Mouse (Mus musculus) neural tube, embryonic 15.5 days (tissue): ENCODE data around the gene Ces5a. TPM values are rescaled to one million over a fixed set of nuclear protein-coding genes. Genes with fewer than 3 reads are reported as not detected.
"Not testable (repeated sequence)": the region's sequence is repeated elsewhere in the genome, so short reads cannot be mapped to it uniquely, and the experiment has no call there.

Experiments
- ATAC-seq: fragments of 200-750 bp; cut with Nextera tagmentation; 2 replicates; pipeline ENCODE4 v1.8.0; 2017; ENCODE audit warnings: mild to moderate bottlenecking, moderate TSS enrichment, moderate library complexity; ENCODE audit not compliant: low FRiP score
- H3K27ac ChIP-seq: fragments of 300-500 bp; sonication (generic); replicated peaks from 2 replicates; pipeline ENCODE4 v1.5.1; 2015; ENCODE audit warnings: mild to moderate bottlenecking, inconsistent platforms
- H3K27me3 ChIP-seq: fragments of 300-500 bp; sonication (generic); replicated peaks from 2 replicates; pipeline ENCODE4 v1.6.1; 2015; ENCODE audit warnings: inconsistent platforms
- H3K36me3 ChIP-seq: fragments of 300-500 bp; sonication (generic); 2 replicates; pipeline ENCODE4 v1.6.1; 2015; ENCODE audit warnings: inconsistent platforms
- H3K4me1 ChIP-seq: fragments of 300-500 bp; sonication (generic); 2 replicates; pipeline ENCODE4 v1.6.1; 2015; ENCODE audit warnings: inconsistent platforms
- H3K4me2 ChIP-seq: fragments of 300-500 bp; sonication (generic); 2 replicates; pipeline ENCODE4 v1.6.1; 2015; ENCODE audit warnings: inconsistent platforms, mild to moderate bottlenecking, moderate library complexity
- H3K4me3 ChIP-seq: fragments of 300-500 bp; sonication (generic); replicated peaks from 2 replicates; pipeline ENCODE4 v1.5.1; 2015; ENCODE audit warnings: mild to moderate bottlenecking, inconsistent platforms
- H3K9ac ChIP-seq: fragments of 300-500 bp; sonication (generic); replicated peaks from 2 replicates; pipeline ENCODE4 v1.6.1; 2015; ENCODE audit warnings: mild to moderate bottlenecking, inconsistent platforms
- H3K9me3 ChIP-seq: fragments of 300-500 bp; sonication (generic); replicated peaks from 2 replicates; pipeline ENCODE4 v1.6.1; 2016; ENCODE audit warnings: inconsistent platforms
- WGBS: fragments of 180-500 bp; shearing (Covaris S2); methylation state at CpG from one replicate; pipeline ENCODE4 v1.1.7; 2015; ENCODE audit warnings: mixed read lengths; 5-methylcytosine and 5-hydroxymethylcytosine counted together
- polyA plus RNA-seq: library from polyadenylated mRNA; unstranded; fragments of >200 nt; fragmentation: Nextera tagmentation; extraction: Ambion mirVana; gene quantifications from 2 replicates; pipeline ENCODE4 v1.2.1, GENCODE M21; 2015

The Ces5a gene
- polyA plus RNA-seq, 1 experiment from 2014 or later: 0.54 TPM

GRCm38 (mm10) chr8:93561271-93561670, 25.6 kb upstream of the Ces5a start:
- no peaks in the 10 kb centered on the region for H3K27me3 ChIP-seq
- no peak overlapping the region for H3K27ac ChIP-seq
- H3K9me3 ChIP-seq: no peaks in the 10 kb centered on the region
- no peak overlapping the region for H3K4me3 ChIP-seq
- H3K4me1 ChIP-seq: no peaks in the 10 kb centered on the region
- 84% methylated on average over 3 of the region's 3 CpGs for WGBS
- ATAC-seq: no peak
- no peak overlapping the region for H3K9ac ChIP-seq
- no peaks in the 10 kb centered on the region for H3K36me3 ChIP-seq
- no peak overlapping the region for H3K4me2 ChIP-seq

- Histone ChIP-seq H3K27me3 (no peaks in the 10 kb centered on the region), H3K9me3 (no peaks in the 10 kb centered on the region; the same call in 1 of the 2 replicates), H3K4me2 (no peak overlapping the region), H3K4me3 (no peak overlapping the region), H3K27ac (no peak overlapping the region), H3K4me1 (no peaks in the 10 kb centered on the region), H3K9ac (no peak overlapping the region), H3K36me3 (no peaks in the 10 kb centered on the region)
- WGBS: 77% methylated on average over 2 of the region's 2 CpGs
- no peak for ATAC-seq
These were observed 24.1 kb upstream of the Ces5a start for GRCm38 (mm10) chr8:93559696-93560095.

GRCm38 (mm10) chr8:93502634-93503033, 33.0 kb downstream of the Ces5a start:
- Histone ChIP-seq H3K36me3 (no peaks in the 10 kb centered on the region), H3K4me2 (no peak overlapping the region), H3K27me3 (no peaks in the 10 kb centered on the region), H3K27ac (no peak overlapping the region), H3K4me1 (peaks cover 10% of the 10 kb centered on the region; the same call in 1 of the 2 replicates), H3K9ac (no peak overlapping the region), H3K9me3 (no peaks in the 10 kb centered on the region), H3K4me3 (no peak overlapping the region)
- 85% methylated on average over 3 of the region's 3 CpGs for whole genome bisulfite sequencing
- no peak for ATAC-seq

GRCm38 (mm10) chr8:93499437-93499836, 36.2 kb downstream of the Ces5a start:
- H3K4me3 ChIP-seq: no peak overlapping the region
- H3K27me3 ChIP-seq: no peaks in the 10 kb centered on the region
- no peak overlapping the region for H3K9ac ChIP-seq
- no peak overlapping the region for H3K27ac ChIP-seq
- peaks cover 10% of the 10 kb centered on the region; the same call in 1 of the 2 replicates for H3K4me1 ChIP-seq
- H3K36me3 ChIP-seq: no peaks in the 10 kb centered on the region
- no peak overlapping the region; the same call in none of the 2 replicates for H3K4me2 ChIP-seq
- 49% methylated on average over 9 of the region's 9 CpGs for WGBS
- ATAC-seq: no peak
- no peaks in the 10 kb centered on the region for H3K9me3 ChIP-seq

- H3K4me1 ChIP-seq: peaks cover 10% of the 10 kb centered on the region; the same call in 1 of the 2 replicates
These were observed 40.3 kb downstream of the Ces5a start for GRCm38 (mm10) chr8:93495330-93495729.

GRCm38 (mm10) chr8:93488743-93489142, 46.9 kb downstream of the Ces5a start:
- Histone ChIP-seq H3K9ac (no peak overlapping the region), H3K4me1 (no peaks in the 10 kb centered on the region), H3K27me3 (no peaks in the 10 kb centered on the region), H3K9me3 (no peaks in the 10 kb centered on the region), H3K27ac (no peak overlapping the region), H3K36me3 (no peaks in the 10 kb centered on the region), H3K4me2 (no peak overlapping the region), H3K4me3 (no peak overlapping the region)
- WGBS: 9% methylated on average over 4 of the region's 4 CpGs
- ATAC-seq: no peak

More at GRCm38 (mm10) chr8:93495330-93495729, 40.3 kb downstream of the Ces5a start:
- Histone ChIP-seq H3K9me3 (no peaks in the 10 kb centered on the region), H3K27ac (no peak overlapping the region), H3K36me3 (no peaks in the 10 kb centered on the region), H3K9ac (no peak overlapping the region), H3K4me2 (no peak overlapping the region), H3K27me3 (no peaks in the 10 kb centered on the region), H3K4me3 (no peak overlapping the region)
- 34% methylated on average over 6 of the region's 6 CpGs for WGBS
- no peak for ATAC-seq

GRCm38 (mm10) chr8:93478211-93478610, 57.4 kb downstream of the Ces5a start:
- Histone ChIP-seq H3K27me3 (no peaks in the 10 kb centered on the region), H3K9me3 (no peaks in the 10 kb centered on the region), H3K4me1 (no peaks in the 10 kb centered on the region), H3K4me2 (no peak overlapping the region), H3K4me3 (no peak overlapping the region), H3K36me3 (no peaks in the 10 kb centered on the region), H3K9ac (no peak overlapping the region), H3K27ac (no peak overlapping the region)
- 99% methylated on average over 3 of the region's 3 CpGs for WGBS
- ATAC-seq: no peak

- WGBS: 88% methylated on average over 16 of the region's 16 CpGs
- not testable (repeated sequence) for H3K4me2 ChIP-seq, H3K27ac ChIP-seq, H3K9me3 ChIP-seq, H3K4me1 ChIP-seq, H3K4me3 ChIP-seq, ATAC-seq, H3K36me3 ChIP-seq, H3K9ac ChIP-seq, H3K27me3 ChIP-seq
These were observed 65.9 kb downstream of the Ces5a start for GRCm38 (mm10) chr8:93469733-93470132.

GRCm38 (mm10) chr8:93454258-93454877, 81.3 kb downstream of the Ces5a start:
- no peak overlapping the region for H3K9ac ChIP-seq
- ATAC-seq: no peak
- H3K27ac ChIP-seq: no peak overlapping the region
- H3K4me1 ChIP-seq: no peaks in the 10 kb centered on the region
- no peaks in the 10 kb centered on the region for H3K36me3 ChIP-seq
- H3K9me3 ChIP-seq: no peaks in the 10 kb centered on the region
- whole genome bisulfite sequencing: 98% methylated on average over 12 of the region's 12 CpGs
- no peak overlapping the region for H3K4me2 ChIP-seq
- no peak overlapping the region for H3K4me3 ChIP-seq
- no peaks in the 10 kb centered on the region for H3K27me3 ChIP-seq

Other genes starting within 250 kb of the Ces5a start
- gene Ces1g, start 198.5 kb downstream of the Ces5a start, polyA plus RNA-seq: not detected in 2 replicates
- not detected in 2 replicates for gene Ces1h, start 156.1 kb downstream of the Ces5a start, polyA plus RNA-seq